Mouse (Mus musculus) right cerebral cortex, postnatal 10 days (tissue): ENCODE results near the gene Adm2.
A peak's percentile ranks its signal among the peaks of the same experiment; 100 is the strongest.

ENCODE experiments used
- DNase-seq, 2 experiments: peaks; one replicate each; pipeline ENCODE4 v3.0.0; 2021; ENCODE audit warnings: low spot score in 2 of 2

The Adm2 gene

DNA sequence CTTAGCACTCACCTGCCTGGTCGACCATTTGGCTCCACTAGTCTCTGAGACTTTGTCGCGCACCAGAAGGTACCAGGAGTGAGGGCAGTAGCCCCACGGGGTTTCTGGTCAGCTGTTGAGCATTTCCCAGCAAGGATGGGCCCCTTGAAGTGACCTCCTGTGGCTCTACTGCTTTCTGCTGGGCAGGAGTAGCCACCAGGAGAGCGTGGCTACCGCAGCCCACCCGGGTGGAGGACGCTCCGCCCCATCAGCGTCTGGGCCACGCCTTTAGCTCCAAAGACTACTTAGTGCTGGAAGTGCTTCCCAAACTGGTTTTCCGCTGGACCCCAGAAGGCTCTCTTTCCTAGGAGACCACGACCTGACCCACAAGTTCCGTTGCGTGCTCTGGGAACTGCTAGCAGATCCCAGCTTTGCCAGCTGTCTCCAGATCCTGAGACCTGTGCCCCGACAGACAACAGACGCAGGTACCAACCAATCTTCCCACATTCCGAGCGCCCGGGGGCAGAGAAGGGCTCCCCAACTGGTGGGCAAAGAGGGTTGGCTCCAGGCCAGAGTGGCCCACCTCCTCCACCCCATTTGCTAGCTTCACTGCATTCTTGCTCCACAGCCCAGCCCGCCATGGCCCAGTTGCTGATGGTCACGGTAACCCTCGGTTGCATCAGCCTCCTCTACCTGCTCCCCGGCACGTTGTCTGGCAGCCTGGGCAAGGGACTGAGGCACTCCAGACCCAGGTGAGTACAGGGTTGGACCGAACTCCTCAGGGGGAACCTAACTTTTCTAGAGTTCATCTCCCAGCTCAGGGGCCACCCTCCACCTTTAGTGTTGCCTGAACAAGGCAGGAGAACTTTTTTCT lies at the start of gene Adm2:
TSS of gene Adm2 (plus strand) at position 51 of the 853 bp plus-strand sequence.
- DNase-seq, result no peak

DNA sequence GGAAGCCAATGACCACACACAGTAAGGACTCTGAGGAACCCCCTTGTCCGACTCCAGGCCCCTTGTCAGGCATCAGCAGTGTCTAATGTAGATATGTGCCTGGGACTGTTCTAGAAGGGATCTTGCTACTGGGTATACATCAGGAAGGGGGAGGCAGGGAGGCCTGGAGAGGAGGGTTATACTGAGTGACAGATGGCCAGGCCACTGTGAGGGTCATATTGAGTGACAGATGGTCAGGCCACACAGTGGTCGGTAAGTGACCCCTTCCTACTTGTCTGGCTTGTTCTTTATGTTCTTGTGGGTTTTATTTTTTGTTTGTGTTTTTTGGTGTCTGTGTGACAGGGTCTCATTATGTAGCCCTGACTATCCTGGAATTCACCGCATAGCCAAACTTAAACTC lies 47.0 kb upstream of the Adm2 start:
- DNase-seq, result no peak

DNA sequence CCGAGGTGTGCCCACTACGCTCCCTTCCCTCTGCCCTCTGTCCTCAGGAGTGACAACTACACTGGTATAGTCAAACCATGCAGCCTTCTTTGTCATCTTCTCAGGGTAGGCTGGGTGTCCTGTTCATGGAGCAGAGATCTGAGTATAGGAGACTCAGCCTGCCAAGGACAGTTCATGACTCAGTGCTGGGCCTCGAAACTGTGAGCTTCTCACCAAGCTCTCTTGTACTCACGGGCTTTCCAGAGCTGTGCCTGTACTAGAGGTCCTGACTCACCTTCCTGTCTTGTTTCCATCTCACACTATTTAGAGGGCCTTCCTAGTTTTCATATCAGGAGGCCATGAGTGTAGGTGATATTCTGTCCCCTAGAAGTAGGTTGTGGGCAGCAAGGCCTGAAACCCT lies 45.2 kb upstream of the Adm2 start:
- DNase-seq, result no peak

DNA sequence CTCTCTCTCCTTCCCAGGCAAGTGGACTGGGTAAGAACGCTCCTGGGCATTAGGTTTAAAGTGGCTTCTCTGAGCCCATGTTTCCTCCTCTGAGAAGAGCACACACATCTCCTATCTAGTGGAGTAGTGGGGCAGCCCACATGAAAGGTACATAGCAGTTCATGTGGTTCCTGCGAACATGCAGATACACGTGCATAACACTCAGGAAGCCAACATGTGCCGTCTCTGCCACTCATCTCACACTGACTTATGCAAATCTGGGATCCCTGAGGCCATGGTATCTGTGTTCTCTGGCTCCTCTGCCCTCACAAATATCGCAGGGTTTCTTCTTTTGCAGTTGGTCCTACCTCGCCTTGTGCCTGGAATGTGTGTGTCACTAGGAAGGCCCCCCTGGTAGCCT lies 40.0 kb upstream of the Adm2 start:
- no peak for DNase-seq

DNA sequence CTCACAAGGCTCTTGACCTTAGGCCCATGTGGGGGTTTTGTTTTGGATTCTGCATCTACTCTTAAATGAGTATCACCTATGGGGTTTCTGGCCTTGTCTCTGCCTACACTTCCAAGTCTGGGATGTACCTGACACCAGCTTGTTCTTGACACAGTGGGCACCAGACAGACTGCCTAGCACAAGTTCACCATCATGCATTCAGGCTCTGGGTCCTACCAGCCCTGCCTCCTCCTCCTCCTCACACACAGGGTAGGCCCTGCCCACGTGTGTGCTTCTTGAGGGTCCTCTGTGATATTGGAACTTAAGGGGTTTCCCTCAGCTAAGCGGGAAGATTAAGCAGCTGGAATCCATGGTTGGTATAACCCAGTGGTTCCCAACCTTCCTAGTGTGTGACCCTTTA lies 38.4 kb upstream of the Adm2 start:
- no peak for DNase-seq

DNA sequence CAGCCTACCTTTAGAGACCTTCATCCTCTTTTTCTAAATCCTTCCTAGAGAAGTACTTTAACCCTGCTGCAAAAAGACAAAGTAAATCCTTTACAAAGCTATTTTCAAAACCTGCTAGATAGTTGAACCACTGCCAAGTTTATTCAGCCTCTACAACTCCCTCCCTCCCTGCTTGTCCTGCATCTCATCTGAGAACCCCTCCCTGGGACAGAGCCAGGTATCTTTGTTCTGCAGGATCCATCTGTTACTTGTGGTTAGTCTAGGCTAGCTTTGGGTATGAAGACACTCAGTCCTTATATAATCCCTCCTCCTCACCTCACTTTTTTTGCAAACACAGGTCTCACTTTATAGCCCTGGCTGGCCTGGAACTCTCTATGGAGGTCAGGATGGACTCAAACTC lies 37.5 kb upstream of the Adm2 start:
- DNase-seq, result no peak

DNA sequence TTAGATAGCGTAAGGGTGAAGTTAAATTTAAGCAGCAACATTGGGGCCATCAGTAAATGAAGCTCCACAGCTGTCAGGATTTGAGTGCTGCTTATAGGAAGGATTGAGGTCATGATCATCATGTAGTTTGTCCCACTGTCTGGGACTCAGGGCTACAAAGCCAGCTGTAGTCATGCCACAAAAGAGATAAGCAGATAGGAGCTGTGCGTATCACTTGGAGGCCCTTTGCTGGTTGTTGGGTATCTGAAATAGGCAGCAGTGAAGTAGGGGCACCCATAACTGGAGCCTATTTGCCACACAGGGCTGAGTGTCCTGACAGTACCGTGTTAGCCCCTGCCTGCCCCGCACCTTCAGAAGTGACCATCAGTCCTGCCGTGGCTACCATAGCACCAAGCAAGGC lies 37.0 kb upstream of the Adm2 start:
- DNase-seq, result no peak

DNA sequence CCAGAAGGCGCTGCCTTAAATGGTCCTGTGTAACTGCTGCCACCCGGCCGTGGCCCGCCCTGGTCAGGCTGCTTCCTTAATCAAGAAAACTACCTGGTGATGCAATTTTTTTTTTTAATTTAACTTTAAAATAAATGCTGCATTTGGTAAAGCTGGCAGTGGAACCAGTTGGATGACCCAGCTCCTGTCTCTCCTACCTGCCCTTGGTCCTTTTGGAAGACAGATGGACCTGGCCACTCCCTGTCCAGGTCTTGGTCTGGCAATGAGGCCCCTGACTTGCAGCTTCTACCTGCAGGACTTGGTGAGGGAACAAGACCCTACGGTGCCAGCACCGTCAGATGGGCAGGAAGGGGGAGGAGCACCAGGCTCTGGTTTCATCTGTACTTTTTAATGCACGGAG lies 36.4 kb upstream of the Adm2 start:
- no peak for DNase-seq

DNA sequence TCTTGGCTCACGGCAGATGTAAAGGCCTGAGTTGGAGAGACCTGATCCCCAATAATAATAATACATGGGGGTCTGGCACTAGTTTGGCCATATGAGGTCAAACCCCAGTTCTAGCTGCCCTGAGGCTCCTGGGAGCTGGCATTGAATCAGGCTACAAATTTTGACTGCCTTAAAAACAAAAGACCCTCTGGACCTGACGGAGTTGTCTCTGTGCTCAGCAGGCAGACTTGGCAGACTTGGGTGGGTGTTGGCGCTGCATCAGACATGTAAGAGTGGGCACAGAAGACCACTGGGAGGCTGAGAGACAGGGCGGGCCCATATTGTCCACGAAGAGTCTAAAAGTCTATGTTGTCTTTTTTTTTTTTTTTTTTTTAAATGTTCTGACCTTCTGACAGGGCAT lies 35.9 kb upstream of the Adm2 start:
- no peak for DNase-seq

DNA sequence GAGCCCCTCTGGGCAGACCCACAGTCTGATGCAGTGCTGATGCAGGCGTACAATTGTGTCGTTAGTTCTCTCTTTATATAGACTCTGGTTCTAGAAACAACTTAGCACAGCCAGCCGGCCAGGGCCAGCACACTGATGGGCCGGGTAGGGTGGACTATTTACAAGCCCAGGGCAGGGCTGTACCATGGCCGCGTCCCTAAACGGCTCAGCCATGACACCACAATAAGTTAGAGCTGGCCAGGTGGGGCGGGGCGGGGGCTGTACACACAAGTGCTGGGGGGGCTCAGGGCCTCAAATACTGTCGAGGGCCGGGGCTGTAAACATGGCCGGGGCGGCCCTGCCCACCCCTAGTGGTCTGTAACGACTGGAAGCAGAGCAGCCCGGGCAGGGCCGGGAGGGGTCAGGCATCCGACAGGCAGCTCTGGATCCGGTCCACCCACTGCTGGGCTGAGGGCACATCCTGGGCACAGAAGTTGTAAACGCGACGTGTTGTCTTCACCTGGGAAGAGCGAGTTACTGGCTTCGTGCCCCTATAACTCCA lies 34.2 kb upstream of the Adm2 start:
- no peak for DNase-seq

DNA sequence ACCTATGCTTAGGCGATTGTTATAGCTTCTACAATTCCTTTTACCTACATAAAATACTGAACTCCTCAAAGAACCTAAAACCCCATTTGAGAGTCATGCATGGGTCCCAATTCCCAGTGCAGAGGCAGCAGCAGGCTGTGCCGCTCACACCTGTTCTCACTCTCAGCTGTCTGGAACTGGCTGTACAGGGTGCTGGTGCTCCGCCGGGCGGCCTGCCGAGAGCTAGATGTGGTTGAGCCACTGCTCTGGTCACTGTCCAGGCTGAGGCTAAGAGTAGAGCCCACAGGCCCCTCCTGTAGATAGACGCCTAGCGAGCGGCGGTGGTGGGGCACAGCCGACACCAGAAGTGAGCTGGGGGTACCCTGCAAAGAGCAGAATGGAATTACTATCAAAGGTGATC lies 33.1 kb upstream of the Adm2 start:
- no peak for DNase-seq

DNA sequence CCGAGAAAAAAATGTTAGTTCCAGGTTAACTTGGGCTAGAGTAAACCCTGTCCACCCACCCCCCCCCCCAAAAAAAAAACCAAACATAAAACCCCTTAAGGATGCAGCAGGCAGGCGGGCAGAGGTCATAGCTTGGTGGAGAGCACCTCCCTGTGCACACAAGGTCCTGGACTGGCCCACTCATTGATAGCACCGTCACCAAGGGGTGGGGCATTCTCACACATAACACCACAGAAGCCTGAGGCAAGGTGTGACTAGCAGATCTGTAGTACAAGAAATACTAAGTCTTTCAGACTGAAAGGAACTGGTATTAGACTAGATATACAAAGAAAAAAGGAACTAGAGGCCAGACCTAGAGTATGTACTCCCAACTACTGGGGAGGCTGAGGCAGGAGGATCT lies 31.0 kb upstream of the Adm2 start:
- DNase-seq, result no peak

DNA sequence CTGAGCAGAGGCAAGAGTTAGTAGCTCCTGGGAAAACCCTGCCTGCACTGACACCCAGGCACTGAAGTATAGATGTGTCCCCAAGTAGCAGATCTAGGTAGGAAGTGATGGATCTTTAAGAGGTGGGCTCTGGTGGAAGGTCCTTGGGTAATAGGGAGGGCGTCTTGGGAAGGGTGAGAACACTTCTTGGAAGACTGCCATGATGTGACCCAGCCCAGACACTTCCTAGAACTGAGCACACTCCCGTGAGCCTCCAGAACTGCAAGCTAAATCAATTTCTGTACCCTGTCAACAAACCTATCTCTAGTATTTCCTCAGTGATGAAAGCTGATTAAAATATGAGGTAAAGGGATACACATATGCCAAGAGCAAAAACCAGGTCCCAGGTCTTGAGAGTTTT lies 29.7 kb upstream of the Adm2 start:
- DNase-seq, result no peak

DNA sequence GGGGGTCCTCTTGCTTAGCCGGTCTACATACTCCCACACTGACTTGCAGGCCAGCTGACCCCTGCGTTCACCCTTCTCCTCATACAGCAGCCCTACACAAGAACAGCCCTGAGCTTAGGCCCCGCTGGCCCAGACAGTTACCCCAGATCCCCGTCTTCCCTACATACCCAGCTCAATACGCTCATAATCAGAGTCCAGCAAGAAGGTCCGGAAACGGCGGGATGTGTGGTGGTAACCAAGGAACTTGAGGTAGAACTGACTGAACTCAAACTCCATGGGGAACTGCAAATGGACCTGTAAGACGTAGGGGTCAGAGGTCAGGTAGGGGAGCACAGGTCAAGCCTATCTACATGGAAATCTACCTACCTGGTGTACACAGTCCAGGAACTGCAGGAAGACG lies 28.7 kb upstream of the Adm2 start:
- no peak for DNase-seq

DNA sequence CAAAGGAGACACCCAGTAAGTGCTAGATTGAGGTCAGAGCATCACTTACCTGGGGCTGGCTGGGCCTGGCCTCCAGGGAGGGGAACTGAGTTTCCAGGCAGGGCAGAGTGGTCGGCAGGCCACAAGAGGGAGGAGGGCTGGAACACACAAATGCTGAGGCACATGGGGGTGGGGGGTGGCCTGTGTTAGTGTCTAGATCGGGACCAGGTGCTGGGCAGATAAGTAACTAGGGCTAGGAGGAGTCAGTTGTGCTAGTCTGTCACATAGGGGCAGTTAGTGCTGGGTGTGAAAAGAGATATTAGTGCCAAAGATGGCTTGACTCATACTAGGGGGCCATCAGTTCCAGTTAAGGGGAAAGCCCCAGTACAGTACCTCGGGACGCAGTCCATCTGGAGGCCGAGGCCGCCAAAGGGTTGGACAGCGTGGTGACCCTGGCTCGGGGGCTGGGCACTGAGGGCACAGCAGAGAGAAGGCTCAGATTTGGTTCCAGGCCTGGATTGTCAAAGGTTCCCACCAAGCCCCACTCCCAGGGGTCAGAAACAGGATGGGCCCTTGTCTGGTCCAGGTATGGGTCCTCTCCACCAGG lies 26.8 kb upstream of the Adm2 start:
- DNase-seq, result no peak

DNA sequence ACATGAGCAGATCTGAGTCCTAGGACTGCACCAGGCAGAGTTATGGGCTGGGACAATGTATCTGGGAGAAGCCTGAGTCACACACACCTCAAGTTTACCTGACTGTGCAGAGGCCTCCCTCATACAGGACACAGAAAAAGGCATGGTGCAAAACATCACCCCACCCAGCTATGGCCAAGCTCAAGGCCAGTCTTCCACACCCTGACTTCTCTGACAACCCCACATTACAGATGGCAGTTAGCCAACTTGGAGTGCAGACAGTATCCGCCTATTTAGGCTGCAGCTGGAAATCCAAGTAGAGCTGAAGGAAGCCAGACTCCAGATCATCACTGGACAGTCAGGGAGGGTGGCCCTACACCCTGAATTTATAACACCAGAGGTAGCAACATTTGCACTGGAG lies 26.1 kb upstream of the Adm2 start:
- no peak for DNase-seq

DNA sequence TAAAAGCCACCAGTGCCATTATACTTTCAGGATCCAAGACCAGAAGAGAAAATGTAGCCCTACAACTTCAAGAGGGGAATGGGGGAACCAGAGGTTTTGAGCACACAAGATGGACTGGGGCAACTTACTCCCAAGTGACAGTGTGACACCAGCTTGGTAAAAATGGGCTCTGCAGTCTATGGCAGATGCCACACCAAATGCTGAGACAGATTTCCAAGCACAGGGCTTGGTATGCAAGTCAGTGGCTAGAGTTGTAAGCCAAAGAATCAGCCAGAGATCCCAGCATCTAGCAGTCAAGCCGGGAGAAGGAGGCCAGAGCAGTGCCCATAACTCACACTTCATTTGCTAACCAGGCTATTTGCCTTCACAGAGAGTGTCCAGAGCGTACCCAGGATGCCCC lies 24.8 kb upstream of the Adm2 start:
- no peak for DNase-seq

DNA sequence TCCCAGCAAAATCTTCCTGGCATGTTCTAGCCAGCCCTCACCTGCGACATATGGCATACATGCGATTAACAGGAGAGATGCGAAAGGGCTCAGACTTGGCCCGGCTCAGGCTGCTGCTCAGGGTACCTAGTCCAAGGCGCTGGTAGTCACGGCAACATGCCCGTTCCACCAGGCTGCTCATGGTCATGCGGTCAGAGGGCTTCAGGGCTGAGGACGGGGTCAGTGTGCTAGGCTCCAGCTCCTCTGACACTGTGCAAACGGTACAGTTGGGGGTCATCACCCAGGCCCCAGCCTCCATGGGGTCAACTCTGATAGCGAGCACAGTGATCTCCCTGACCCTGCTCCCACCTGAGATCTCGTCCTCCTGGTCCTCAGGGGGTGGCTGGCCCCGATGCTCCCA lies 22.3 kb upstream of the Adm2 start:
- no peak for DNase-seq

DNA sequence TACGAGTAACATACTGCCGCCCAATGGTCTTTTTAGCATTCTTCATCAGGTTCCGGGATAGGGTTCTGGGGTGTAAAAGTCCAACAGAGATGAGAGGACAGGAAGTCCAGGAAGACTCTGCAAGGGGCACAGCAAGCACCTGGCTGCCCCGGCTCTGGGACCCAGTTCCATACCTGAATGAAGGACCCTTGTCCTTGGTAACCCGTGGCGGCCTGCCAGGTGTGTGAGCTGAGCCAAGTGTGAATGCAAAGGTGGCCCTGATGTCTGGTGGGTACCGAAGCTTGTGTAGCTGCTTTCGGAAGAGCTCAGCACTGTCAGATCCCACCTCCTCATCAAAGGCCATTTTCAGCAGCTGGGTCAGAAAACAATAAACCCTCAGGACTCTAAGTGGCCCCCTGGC lies 21.9 kb upstream of the Adm2 start:
- no peak for DNase-seq

DNA sequence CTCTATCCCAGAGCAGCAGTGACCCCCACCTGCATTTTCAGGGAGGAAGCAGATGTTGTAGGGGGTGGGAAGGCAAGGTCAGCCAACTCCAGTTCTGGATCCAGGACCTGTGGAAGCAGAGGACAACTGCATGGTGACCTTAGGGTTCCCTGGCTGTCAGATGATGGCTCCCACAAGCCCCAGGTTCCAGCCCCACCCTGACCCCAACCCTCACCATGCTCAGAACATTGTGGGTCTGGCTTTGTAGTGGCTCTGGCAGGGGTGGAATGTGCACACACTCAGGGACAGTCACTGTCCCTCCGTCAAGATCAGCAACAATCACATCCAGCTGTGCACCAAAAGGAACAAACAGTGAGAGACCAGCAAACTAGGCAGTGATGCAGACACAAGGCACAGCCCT lies 16.6 kb upstream of the Adm2 start:
- no peak for DNase-seq

DNA sequence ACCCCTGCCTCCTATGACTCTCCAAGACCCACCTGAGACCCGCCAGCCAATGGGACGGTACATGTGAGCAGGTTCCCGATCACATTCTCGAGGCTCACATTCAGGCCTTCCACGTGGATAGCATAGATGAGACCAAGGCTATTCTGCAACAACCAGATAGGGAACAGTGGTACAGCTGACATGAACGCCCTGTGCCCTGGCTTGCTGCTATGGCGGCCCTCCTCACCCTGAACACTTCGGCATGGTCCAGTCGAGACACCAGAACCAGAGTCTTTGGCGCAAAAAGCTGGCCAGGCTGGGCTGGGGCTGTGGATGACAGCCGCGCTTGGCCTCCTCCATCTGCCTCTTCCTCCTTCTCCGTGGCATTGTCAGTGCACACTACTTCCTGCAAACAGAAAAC lies 15.1 kb upstream of the Adm2 start:
- peak; percentile 18 to 20 for DNase-seq

DNA sequence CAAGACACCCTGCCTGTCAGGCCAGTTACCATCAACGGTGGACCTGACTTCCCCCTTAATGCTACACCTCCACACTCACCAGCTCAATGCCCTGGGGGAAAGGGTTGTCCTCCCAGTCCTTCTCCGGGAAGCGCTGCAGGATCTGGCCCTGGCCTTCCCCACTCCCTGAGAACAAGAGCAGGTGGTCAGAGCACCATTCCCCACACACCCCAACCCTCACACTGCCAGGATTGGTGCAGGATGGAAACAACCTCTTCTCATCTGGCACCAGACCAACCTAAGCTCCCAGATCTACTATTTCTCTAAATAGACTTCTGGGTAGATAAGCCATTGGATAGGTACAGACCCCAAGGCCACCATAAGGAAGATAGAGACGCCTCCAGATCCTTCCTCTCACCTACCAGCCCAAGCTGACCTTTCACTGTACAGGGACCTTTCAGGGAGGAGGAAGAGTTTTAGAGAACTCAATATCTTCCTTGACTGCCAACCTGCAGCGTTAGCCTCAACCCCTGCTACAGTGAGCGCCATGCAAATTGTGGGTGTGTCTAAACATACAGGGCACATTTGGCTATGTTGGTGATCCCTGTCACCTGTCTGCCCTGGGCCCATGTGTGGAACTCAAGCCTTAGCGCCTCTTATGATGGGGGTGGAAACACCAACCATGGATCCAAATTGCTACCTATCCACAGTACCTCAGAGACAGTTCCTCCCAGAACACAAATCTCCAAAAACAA lies 13.9 kb upstream of the Adm2 start:
- peak; percentile 23 to 26 for DNase-seq
